Comparison of ENCODE assay signal across 21 mouse cellular contexts in genomic region chrX:12644976-12645375, GRCm38 (mm10). TPM values are rescaled to one million over a fixed set of nuclear protein-coding genes. Genes with fewer than 3 reads are reported as not detected.
DNase-seq lines count a peak whose midpoint lies in the region; ATAC-seq and TF ChIP-seq lines count a peak whose summit lies in the region.
"Had no signal": no experiment of that assay in that cellular context is flagged by ENCODE, and none has a peak within 500 bp of the region (broad histone marks: within the 10 kb centered on the region; RNA-seq: fewer than 3 reads in every experiment).

No protein-coding gene starts in this region.

- no peak overlapping the region for H3K27ac ChIP-seq in midbrain, postnatal 0 days (ENCODE audit: low read depth, low read length)
- H3K27ac ChIP-seq: embryonic facial prominence, embryonic 15.5 days; forebrain, embryonic 15.5 days; heart, adult 2 months; heart, embryonic 13.5 days; hindbrain, postnatal 0 days had no signal

- no peak overlapping the region for H3K4me3 ChIP-seq in midbrain, postnatal 0 days (ENCODE audit: low read depth, low read length)
- H3K4me3 ChIP-seq: embryonic facial prominence, embryonic 15.5 days; erythroblast, embryonic 14.5 days; forebrain, embryonic 15.5 days; heart, adult 2 months; heart, embryonic 13.5 days had no signal

- no peaks in the 10 kb centered on the region for H3K36me3 ChIP-seq in midbrain, postnatal 0 days (ENCODE audit: insufficient read depth, low read length)
- H3K36me3 ChIP-seq: forebrain, embryonic 15.5 days had no signal

- DNase-seq in frontal cortex, postnatal 14 days (ENCODE audit: low spot score in 2 of 2), result no peak
- DNase-seq in layer of hippocampus, adult 9-11 months, result peak; percentile 19
- DNase-seq in layer of hippocampus, adult 8-10 months (ENCODE audit: low spot score in 2 of 2), result no peak
- DNase-seq in brain, adult 2 months (ENCODE audit: low read depth, low spot score), result peak; percentile 53
- no peak for DNase-seq in midbrain, postnatal 0 days (ENCODE audit: low spot score)
- DNase-seq in heart, adult 9 months (ENCODE audit: low spot score in 2 of 2), result no peak
- DNase-seq: adrenal gland, postnatal 14 days; B cell, adult 2 months; gastrocnemius, postnatal 14 days; heart, adult 2 months; heart, postnatal 36 days had no signal

- no peaks in the 10 kb centered on the region for H3K9me3 ChIP-seq in midbrain, postnatal 0 days (ENCODE audit: low read length)
- H3K9me3 ChIP-seq: embryonic facial prominence, embryonic 15.5 days; forebrain, embryonic 15.5 days; G1E; heart, embryonic 13.5 days had no signal

- peak; percentile 31; the same call in 1 of the 2 replicates for ATAC-seq in frontal cortex, adult (ENCODE audit: low TSS enrichment)
- ATAC-seq in midbrain, postnatal 0 days (ENCODE audit: low FRiP score), result no peak
- ATAC-seq: activated CD4-positive, CD25-positive, alpha-beta regulatory T cell, adult 4 months; CD4-positive, CD25-positive, alpha-beta regulatory T cell, adult 4 months; Patski had no signal

- WGBS in midbrain, postnatal 0 days, result 45% methylated on average over 2 of the region's 2 CpGs

- no peak overlapping the region for H3K4me2 ChIP-seq in midbrain, postnatal 0 days (ENCODE audit: low read depth, low read length, poor library complexity, severe bottlenecking)
- H3K4me2 ChIP-seq: embryonic facial prominence, embryonic 15.5 days; forebrain, embryonic 15.5 days; heart, embryonic 13.5 days had no signal

- H3K9ac ChIP-seq in midbrain, postnatal 0 days (replicated peaks; ENCODE audit: low read length, poor library complexity, severe bottlenecking), result no peak overlapping the region
- H3K9ac ChIP-seq: embryonic facial prominence, embryonic 15.5 days; forebrain, embryonic 15.5 days; heart, embryonic 13.5 days had no signal

- no peaks in the 10 kb centered on the region for H3K4me1 ChIP-seq in midbrain, postnatal 0 days (ENCODE audit: insufficient read depth, low read length)
- H3K4me1 ChIP-seq: embryonic facial prominence, embryonic 15.5 days had no signal

- TF ChIP-seq CTCF in midbrain, postnatal 0 days (IDR thresholded peaks at IDR 0.05), result no peak

- no peaks in the 10 kb centered on the region for H3K27me3 ChIP-seq in midbrain, postnatal 0 days (ENCODE audit: insufficient read depth, low read length)
- H3K27me3 ChIP-seq: embryonic facial prominence, embryonic 15.5 days; forebrain, embryonic 15.5 days had no signal

RNA-seq across cellular contexts. Expression of gene 1810030O07Rik, which starts 28.5 kb away (rescaled TPM):
- total RNA-seq in layer of hippocampus, adult 8-10 months (2022), result 10 to 100 TPM; 15.3 to 23.6 (median 19.2) TPM
- total RNA-seq in midbrain, postnatal 0 days (2014; rRNA removed), result 19.3 and 23.8 TPM in 2 replicates
- polyA plus RNA-seq in midbrain, postnatal 0 days (2015; fragmentation: Nextera tagmentation; extraction: Ambion mirVana), result 19.1 and 19.3 TPM in 2 replicates

RNA-seq across cellular contexts. Expression of gene Atp6ap2, which starts 57.4 kb away (rescaled TPM):
- 100 to 1,000 TPM; 175 to 206 (median 187) TPM for total RNA-seq in layer of hippocampus, adult 8-10 months (2022)
- total RNA-seq in midbrain, postnatal 0 days (2014; rRNA removed), result 135 and 177 TPM in 2 replicates
- 269 and 277 TPM in 2 replicates for polyA plus RNA-seq in midbrain, postnatal 0 days (2015; fragmentation: Nextera tagmentation; extraction: Ambion mirVana)

Comparison
In these comparisons a context has a peak if more than half of its experiments do, and no peak if none do; other contexts are left out.
1. DNase-seq: peak in layer of hippocampus, adult 9-11 months (single experiment) and brain, adult 2 months (single experiment); none in frontal cortex, postnatal 14 days (0 of 2), layer of hippocampus, adult 8-10 months (0 of 2), midbrain, postnatal 0 days (single experiment) and heart, adult 9 months (0 of 2).